10 mouse cellular contexts compared by ENCODE assay signal in the genomic region with DNA sequence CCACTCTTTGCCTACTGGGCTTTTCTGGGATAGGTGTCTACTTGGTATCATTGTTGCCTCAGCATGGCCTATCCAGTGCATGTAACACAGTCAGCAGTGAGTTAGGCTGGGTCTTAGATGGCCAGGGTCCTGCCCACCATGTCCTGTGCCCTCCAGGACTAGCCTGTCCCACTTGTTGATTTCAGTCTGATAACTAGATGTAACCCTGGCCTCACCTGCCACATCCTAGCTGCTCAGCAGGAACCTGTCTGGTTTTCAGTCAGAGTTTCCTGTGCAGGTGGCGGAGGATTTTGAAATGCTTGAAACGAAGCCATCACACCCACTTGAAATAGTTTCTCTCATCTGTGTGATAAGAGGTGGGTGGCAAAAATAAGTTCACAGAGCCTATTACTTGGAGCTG.
DNase-seq lines count a peak whose midpoint lies in the region; ATAC-seq and TF ChIP-seq lines count a peak whose summit lies in the region.
"Had no signal": no experiment of that assay in that cellular context is flagged by ENCODE, and none has a peak within 500 bp of the region (broad histone marks: within the 10 kb centered on the region; RNA-seq: fewer than 3 reads in every experiment).

No protein-coding gene starts in this region.

- no peak for TF ChIP-seq POLR2A in bone marrow macrophage, adult 2 months (IDR thresholded peaks at IDR 0.05; ENCODE audit: borderline replicate concordance, low read depth, low read length)

- no peaks in the 10 kb centered on the region for H3K9me3 ChIP-seq in kidney, embryonic 15.5 days (replicated peaks)
- no peaks in the 10 kb centered on the region for H3K9me3 ChIP-seq in midbrain, embryonic 14.5 days (ENCODE audit: control insufficient read depth, low read length)
- H3K9me3 ChIP-seq: neural tube, embryonic 15.5 days had no signal

- WGBS in kidney, embryonic 15.5 days: 77% methylated on average over 2 of the region's 2 CpGs
- WGBS in midbrain, embryonic 14.5 days: 92% methylated on average over 2 of the region's 2 CpGs

- H3K4me3 ChIP-seq in kidney, embryonic 15.5 days (replicated peaks): no peak overlapping the region
- no peak overlapping the region for H3K4me3 ChIP-seq in bone marrow macrophage, adult 2 months (ENCODE audit: insufficient read depth, low read length)
- H3K4me3 ChIP-seq in midbrain, embryonic 14.5 days (replicated peaks; ENCODE audit: low read depth, low read length): no peak overlapping the region
- H3K4me3 ChIP-seq: neural tube, embryonic 15.5 days had no signal

- H3K36me3 ChIP-seq in kidney, embryonic 15.5 days: no peaks in the 10 kb centered on the region
- no peaks in the 10 kb centered on the region for H3K36me3 ChIP-seq in midbrain, embryonic 14.5 days (ENCODE audit: control insufficient read depth, insufficient read depth, low read length)
- H3K36me3 ChIP-seq: neural tube, embryonic 15.5 days had no signal

- ATAC-seq in kidney, embryonic 15.5 days (replicated peaks; ENCODE audit: low FRiP score): peak; percentile 47
- ATAC-seq in midbrain, embryonic 14.5 days (ENCODE audit: low FRiP score, low TSS enrichment): no peak

- no peak overlapping the region for H3K4me2 ChIP-seq in kidney, embryonic 15.5 days
- no peak overlapping the region for H3K4me2 ChIP-seq in midbrain, embryonic 14.5 days (ENCODE audit: low read length)
- H3K4me2 ChIP-seq: neural tube, embryonic 15.5 days had no signal

- H3K9ac ChIP-seq in kidney, embryonic 15.5 days: no peak overlapping the region
- H3K9ac ChIP-seq in midbrain, embryonic 14.5 days (replicated peaks; ENCODE audit: low read length): no peak overlapping the region
- H3K9ac ChIP-seq: liver, embryonic 14.5 days; neural tube, embryonic 15.5 days had no signal

- TF ChIP-seq CTCF in bone marrow macrophage, adult 2 months (IDR thresholded peaks at IDR 0.05; ENCODE audit: low read depth, low read length): no peak

- peak overlapping the region; percentile 62 for H3K27ac ChIP-seq in kidney, embryonic 15.5 days
- H3K27ac ChIP-seq in bone marrow macrophage, adult 2 months (ENCODE audit: insufficient read depth, low read depth, low read length): peak overlapping the region; percentile 22
- H3K27ac ChIP-seq in midbrain, embryonic 14.5 days (replicated peaks; ENCODE audit: low read depth, low read length): no peak overlapping the region
- H3K27ac ChIP-seq: liver, embryonic 14.5 days; neural tube, embryonic 15.5 days had no signal

- DNase-seq in kidney, adult 9 months: no peak
- DNase-seq in lung, postnatal 10 days: peak; percentile 25
- DNase-seq in thymus, postnatal 25 days: peak; percentile 70
- no peak for DNase-seq in urinary bladder, postnatal 25 days (ENCODE audit: low spot score)
- DNase-seq in neural tube, embryonic 10.5 days (ENCODE audit: extremely low spot score, low spot score): no peak
- no peak for DNase-seq in midbrain, embryonic 14.5 days

- peaks cover 24% of the 10 kb centered on the region for H3K4me1 ChIP-seq in kidney, embryonic 15.5 days
- H3K4me1 ChIP-seq in bone marrow macrophage, adult 2 months (ENCODE audit: control insufficient read depth, insufficient read depth, low read length): peaks cover 38% of the 10 kb centered on the region
- no peaks in the 10 kb centered on the region for H3K4me1 ChIP-seq in midbrain, embryonic 14.5 days (ENCODE audit: control insufficient read depth, insufficient read depth, low read length)

- no peaks in the 10 kb centered on the region for H3K27me3 ChIP-seq in kidney, embryonic 15.5 days
- no peaks in the 10 kb centered on the region for H3K27me3 ChIP-seq in midbrain, embryonic 14.5 days (ENCODE audit: control insufficient read depth, insufficient read depth, low read length)
- H3K27me3 ChIP-seq: neural tube, embryonic 15.5 days had no signal

Comparison
In these comparisons a context has a peak if more than half of its experiments do, and no peak if none do; other contexts are left out.
1. DNase-seq: peak in lung, postnatal 10 days (single experiment) and thymus, postnatal 25 days (single experiment); none in kidney, adult 9 months (single experiment), urinary bladder, postnatal 25 days (single experiment), neural tube, embryonic 10.5 days (single experiment) and midbrain, embryonic 14.5 days (single experiment).